Mouse (Mus musculus): ENCODE data around the gene Zfyve9.
A peak's percentile ranks its signal among the peaks of the same experiment; 100 is the strongest.
"Not testable (repeated sequence)": the region's sequence is repeated elsewhere in the genome, so short reads cannot be mapped to it uniquely, and the experiment has no call there.

Gene Zfyve9

DNA sequence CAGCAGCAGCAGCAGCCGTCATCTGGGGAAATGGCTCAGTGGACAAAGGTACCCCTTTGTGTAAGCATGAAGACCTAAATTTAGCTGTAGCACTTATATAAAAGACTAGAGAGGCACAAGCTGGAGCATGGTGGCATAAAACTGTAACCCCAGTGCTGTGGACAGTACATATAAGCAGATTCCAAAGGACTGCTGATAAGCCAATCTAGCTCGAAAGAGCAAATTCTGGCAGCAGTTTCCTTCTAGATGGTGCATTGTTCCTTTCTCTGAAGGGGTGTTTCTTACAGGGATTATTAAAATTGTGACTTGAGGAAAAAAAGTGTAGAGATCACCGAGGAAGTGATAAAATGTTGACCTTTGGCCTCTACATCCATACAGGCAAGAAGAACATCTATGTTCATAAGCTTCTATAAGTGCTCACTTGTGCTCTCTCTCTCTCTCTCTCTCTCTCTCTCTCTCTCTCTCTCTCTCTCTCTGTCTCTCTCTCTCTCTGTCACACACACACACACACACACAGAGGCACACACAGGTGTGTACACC, 59.3 kb downstream of the Zfyve9 start:
- no peak for DNase-seq (ENCODE audit: low read depth)

DNA sequence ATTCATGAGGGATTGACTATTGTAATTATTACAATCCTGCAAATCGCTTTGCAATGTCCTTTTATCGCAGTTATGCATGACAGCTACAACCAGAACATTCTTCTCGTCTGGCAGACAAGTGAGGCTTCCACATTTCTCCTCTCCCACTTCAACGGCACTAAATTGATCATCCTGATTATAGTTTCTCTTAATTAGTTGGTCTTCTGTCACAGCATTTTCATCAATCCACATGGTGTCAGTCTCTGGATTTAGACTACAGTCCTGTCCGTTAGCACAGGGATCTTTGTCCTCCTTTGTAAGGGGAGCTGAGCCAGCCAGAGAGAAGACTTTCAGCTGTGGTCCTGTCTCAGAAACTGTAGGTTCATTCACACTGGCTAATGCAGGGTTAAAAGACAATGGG, 61.2 kb downstream of the Zfyve9 start, which contains the start of gene 3110021N24Rik:
Gene 3110021N24Rik, plus strand, starts transcription at position 301 of the 400 bp plus-strand sequence.
- DNase-seq (ENCODE audit: low read depth) = no peak

DNA sequence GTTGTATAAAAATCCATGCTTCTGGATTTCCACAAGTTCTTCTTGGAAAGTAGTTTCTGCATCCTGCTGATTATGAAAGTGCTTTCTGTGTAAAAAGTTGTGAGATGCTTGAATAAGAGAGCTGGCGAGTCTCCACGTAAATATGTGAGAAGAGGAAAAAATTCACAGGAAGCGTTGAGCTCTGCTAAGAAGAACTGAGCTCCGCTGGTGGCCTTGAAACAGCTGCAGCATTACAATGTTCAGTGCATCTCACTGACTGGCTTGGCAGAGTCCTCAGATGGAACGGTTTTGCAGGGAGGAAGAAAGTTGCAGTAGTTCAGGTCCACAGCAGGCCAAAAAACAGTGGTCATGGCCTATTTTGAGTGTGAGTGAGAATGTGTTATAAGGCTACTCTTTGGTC, 72.4 kb downstream of the Zfyve9 start:
- no peak for DNase-seq (ENCODE audit: low read depth)

DNA sequence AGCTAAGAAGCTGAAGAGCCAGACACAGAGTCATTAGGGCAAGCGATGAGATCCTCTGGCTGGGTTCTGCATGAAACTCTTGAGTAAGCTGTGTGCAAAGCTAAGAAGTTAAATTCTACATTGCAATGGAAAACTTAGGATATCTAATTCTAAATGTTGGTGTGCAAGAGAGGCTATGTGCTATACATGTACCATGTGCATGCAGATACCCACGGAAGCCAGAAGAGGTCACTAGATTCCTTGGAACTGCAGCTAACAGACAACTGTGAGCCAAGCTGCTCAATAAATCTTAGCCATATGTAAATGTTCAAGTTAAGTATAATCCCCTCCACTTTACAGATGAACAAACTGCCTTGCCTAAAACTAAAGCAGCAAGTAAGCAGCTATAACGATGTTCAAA, 83.7 kb downstream of the Zfyve9 start:
- DNase-seq (ENCODE audit: low read depth) = peak; percentile 70

DNA sequence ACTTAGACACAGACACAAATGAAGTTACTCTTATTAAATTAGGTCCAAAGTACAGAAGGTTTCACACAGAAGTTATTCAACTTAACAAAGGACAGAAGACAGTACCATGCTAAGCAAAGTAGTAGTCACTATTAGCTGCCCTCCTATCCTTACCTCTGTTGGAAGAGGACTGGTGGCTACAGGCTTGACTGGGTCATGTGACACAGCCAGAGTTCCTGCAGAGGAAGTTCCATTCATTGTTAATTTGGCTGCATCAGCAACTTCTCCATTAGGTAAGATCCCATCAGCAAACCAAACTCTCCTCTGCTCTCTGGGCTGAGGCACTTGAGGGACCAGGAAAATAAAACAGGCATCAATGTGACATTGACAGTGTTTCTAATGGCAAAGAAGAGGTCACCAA, 89.1 kb downstream of the Zfyve9 start:
- peak; percentile 9 for DNase-seq (ENCODE audit: low read depth)

DNA sequence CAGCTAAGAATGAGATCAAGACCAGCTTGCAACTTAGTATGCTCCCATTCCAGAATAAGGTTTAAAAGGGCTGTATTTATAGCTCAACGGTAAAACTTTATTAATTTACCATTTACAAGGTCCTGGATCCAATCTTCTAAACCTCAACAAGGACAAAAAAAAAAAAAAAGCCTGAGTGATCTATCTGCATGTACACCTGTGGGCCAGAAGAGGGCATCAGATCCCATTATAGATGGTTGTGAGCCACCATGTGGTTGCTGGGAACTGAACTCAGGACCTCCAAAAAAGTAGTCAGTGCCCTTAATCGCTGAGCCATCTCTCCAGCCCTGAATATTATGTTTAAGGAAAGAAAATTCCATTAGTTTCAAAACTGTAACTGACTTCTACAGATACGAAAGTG, 90.1 kb downstream of the Zfyve9 start:
- DNase-seq (ENCODE audit: low read depth) = peak; percentile 25

DNA sequence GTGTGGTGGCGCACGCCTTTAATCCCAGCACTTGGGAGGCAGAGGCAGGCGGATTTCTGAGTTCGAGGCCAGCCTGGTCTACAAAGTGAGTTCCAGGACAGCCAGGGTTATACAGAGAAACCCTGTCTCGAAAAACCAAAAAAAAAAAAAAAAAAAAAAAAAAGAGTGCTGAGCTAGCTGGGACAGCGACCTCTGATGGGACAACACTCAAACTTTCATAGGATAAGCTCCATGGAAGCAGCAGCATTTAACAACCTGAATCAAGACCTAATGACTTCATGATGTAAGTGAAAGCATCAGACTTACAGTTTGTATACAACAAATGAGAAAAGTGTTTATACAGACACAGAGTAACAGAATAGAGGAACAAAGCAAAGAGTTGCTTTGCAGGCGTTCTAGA, 93.5 kb downstream of the Zfyve9 start:
- DNase-seq (ENCODE audit: low read depth) = not testable (repeated sequence)

DNA sequence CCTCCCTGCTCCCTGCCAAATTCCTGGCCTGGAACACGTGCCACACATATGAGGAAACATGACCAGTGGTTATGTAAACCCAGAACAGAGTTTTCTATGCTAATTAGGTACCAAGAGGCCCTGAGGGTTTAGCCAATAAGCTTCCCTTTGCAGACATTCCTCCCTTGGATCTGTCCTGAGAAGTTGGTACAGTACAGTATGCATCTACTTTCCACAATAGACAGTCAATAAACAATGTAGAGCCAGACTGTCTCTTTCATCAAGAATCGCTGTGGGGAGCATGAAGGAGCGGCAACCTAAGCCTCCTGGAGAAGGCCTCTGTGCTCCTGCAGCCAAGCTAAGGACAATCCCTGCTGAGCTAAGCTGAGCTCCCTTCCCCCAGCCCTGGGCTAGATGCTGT, 94.4 kb downstream of the Zfyve9 start:
- DNase-seq (ENCODE audit: low read depth) = no peak

DNA sequence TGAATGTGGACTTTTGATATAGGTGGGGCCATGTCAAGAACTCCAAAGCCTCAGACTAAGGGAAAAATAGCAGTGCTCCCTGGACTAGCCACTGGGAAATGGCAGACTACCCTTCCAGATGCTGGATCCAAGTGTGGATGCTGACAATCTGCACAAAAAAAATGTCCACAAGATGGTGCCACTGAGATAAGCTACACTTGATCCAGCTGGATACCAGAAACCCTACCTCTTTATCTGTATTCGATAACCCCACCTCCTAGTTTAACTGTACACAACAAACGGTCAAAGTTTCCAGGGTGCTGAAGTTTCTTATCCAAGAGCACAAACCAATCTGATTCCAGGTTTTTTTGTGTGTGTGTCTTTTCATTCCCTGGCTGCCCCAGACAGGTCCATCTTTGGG, 116.2 kb downstream of the Zfyve9 start:
- DNase-seq (ENCODE audit: low read depth) = peak; percentile 57

DNA sequence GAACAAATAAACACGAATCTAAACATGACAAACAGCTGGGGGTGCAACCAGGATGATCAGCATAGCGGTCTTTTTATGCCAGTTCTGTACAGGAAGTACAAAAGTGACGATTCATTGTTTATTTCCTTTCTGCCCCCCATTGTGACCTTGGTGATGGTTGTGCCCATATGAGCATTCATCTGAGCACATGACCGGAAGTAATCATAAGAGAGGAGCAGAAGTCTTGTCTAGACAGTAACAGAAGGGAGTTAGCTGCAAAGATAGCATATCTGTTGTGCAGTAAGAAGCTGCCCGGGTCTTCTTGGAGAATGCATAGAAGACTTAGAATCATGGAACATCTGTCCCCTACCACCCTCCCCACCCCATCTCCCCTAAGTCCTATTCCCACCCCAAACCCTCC, 141.8 kb downstream of the Zfyve9 start:
- DNase-seq (ENCODE audit: low read depth) = peak; percentile 86

DNA sequence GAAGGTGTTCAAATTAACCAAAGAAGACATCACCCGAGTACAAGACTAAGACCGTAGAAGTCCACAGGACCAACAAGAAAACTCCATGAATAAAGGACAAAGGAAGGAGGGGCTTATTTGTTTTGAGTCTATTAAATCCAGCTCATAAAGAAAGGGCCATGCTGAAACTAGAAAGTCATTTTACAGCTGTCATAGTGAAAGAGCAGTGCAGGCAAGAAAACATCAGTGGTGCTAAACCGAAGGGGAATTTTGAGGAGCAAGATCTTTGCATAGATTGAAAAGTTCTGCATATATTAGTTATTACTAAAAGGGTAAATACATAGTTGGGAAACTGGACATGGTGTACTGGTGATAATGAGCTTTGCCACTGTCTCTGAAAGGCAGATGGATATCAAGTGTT, 142.9 kb downstream of the Zfyve9 start:
- no peak for DNase-seq (ENCODE audit: low read depth)

DNA sequence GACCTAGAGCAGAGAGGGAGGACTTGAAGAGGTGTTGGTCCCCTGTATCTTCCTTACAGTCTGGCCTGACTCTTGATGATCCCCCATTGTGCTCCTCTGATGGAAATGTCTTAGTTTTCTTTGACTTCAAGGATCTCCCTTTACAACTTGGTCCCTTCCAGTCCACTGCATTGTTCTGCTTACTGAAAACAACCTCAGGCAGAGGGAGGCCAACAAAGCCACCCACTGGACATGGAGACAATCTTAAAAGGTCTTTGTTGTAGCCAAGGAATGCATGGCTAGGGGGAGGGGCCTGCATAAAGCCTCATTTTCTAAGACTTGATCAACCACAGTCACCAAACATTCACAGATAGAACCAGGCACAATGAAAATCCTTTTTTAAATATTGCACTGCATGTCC, 145.5 kb downstream of the Zfyve9 start:
- no peak for DNase-seq (ENCODE audit: low read depth)

DNA sequence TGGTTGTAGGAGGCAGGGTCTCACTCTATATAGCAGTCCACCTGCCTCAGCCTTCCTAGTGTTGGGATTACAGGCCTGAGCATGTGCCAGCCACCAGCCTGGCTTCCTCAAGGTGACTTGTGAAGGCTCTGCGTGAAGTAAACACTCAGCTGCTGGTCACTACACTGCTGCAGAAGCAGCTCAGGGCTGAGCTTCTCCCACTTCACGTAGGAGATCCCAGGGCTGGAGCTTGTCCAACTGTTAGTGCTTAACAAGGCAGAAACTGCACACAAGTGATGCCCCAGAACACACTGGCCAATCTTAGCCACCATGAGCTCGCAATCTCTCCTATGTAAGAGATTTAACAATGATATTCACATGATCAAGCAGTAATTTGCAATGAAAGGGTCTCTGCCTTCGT, 145.9 kb downstream of the Zfyve9 start:
- no peak for DNase-seq (ENCODE audit: low read depth)

DNA sequence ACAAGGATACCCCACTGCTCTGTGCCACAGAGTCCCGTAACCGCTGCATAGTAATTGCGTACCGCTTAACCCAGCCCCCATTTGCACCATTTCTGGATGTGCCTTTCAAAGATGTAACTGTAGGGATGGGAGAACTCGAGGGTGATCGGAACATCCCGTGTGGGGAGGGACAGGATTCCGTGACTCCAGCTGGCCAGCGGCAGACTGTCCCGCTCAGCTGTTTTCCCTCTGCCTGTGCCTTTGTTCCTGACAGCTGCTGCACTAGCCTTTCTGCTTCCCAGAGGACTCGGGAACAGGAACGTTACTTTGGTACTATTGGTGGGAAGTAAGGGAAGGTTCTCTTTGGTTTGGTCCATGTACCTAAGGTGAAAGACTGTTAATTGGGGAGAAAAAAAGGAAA, 146.9 kb downstream of the Zfyve9 start:
- no peak for DNase-seq (ENCODE audit: low read depth)

DNA sequence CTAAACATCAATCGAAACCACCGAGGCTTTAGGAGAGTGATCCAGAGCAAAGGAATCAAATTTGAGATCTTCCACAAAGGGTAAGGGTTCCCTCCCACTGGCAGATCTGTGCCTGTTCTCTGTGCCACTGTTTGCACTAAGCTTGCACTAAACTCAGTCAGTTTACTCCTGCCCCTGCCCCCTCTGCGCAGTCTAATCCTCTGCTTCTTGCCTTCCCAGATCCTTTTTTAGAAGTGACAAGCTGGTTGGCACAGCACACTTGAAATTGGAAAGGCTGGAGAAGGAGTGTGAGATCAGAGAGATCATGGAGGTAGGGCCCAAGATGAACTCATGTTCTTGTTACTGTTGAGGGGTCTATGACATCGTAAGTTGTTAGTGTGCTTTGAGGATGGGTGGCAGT, 149.0 kb downstream of the Zfyve9 start:
- DNase-seq (ENCODE audit: low read depth) = no peak

DNA sequence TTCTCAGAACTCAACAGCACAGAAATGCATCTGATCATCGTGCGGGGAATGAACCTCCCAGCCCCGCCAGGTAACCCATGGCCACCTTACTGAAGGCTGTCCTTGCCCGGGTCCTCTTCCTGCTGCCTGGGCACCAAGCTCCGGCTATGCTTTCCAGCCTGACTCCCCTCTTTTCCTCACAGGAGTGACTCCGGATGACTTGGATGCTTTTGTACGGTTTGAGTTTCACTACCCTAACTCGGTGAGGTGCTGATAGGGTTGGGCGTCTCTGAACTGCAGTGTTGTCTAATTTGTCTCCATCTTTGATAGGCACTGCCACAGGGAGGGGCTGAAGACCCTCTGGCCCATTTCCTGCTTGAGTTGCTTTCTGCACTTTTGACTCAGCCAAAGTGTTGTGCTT, 150.5 kb downstream of the Zfyve9 start:
- DNase-seq (ENCODE audit: low read depth) = no peak

DNA sequence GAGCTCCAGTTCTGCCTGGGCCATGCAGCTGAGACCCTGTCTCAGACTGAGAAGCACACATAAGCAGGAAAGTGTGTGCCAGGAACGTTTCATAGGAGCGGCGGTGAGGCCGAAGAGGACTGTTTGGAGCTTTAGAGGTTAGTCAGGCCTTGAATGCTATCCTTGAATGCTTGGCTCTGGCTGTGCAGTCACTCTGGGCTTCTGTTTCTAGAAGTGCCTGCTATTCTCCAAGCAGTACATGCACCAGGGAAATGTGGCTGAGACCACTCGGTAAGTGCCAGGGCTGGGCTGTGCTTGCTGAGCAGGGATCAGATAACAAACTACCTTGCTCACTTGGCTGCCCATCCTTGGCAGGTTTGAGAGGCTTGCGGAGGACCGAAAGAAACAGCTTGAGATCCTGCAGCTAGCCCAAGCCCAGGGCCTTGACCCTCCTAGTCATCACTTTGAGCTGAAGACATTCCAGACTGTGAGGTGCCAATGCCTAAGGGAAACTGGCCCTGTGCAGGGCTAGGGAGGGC, 151.2 kb downstream of the Zfyve9 start:
- DNase-seq (ENCODE audit: low read depth) = no peak

DNA sequence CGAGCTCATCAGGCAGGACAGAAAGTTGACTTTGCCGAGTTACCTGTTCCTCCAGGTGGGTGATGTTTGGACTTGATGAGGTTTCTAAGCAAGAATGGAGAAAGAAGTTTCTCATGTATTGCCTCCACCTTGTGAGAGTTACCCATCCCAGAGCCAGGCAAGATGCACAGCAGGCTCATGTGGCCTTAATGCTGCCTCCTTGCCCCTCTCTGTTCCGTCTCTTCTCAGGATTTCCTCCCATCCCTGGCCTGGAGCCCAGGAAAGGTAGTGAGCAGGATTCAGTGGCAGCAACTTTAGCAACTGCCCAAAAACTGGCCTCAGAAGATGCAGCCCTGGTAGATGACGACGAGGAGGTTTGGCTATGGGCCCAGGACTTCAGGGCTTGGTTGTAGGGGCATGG, 153.5 kb downstream of the Zfyve9 start:
- no peak for DNase-seq (ENCODE audit: low read depth)

DNA sequence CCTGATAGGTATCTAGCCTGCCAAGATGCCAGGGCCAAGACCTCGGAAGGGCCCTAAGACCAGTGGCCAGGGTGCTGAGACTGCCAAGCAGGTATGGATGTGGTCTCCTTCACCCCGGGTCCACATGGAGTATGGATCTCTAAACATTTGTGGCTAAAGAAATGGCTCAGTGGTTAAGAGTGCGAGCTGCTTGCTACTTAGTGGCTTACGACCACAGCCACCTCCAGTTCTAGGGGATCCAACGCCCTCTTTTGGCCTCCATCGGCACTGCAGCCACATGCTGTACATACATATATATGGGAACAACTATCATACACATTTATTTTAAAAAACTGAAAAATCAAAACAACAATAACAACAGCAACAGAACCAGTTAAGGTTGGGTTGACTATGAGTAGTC, 159.1 kb downstream of the Zfyve9 start:
- DNase-seq (ENCODE audit: low read depth) = peak; percentile 48

DNA sequence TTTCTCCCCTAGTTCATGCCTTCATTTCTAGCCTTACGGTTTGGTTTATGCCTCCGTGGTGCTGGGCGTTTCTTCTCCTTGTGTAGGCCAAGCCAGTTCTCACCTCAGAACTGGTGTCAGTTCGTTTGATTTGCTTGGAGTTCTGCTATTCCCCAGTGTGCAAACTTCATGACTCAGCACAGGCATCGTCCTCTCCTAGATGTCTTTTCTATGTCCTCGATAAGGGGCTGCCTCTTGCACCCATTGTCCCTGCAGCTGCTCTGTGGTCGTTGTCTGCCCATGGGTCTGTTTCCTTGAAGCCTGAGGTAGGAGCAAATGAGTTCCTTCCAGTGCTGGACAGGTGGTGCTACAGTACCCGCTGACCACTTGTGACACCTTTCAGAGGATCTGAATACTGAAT, 160.1 kb downstream of the Zfyve9 start:
- no peak for DNase-seq (ENCODE audit: low read depth)

DNA sequence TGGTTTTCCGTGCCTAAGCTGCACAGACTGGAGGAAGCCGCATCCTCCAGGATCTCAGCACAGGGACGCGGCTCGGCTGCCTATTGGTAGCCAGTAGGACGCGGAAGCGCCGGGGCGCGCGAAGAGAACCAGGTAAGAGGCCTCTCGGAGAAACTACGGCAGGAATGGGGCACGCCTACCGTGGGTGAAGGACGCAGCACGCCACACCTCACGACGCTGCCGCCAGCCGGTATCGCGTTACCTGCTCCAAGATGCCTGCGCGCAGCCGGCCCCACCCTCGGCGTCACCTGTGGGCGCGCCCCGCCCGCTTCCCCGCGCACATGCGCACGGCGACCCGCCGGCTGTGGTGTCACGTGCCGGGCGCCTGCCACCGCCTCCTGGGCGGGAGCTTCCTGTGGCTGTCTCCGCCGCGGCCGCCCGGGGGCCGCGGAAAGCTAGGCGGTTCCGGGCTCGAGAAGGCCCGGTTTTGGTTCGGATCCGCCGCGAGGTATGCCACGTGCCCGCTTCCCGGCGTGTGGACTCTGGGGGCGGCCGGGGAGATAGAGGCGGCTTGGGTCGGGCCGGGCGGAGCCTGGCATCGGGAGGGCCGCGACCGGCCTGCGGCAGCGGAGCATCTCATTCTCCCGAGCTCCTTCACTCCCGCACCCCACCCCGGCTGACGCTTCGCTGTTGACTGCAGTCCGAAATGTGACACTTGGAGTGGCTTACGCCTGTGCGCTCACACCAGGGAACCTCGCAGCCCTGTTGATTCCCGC, 160.8 kb downstream of the Zfyve9 start, which contains the start of gene Cc2d1b:
Gene Cc2d1b, plus strand, starts transcription at position 354 of the 755 bp plus-strand sequence.
- peak; percentile 90 for DNase-seq (ENCODE audit: low read depth)

DNA sequence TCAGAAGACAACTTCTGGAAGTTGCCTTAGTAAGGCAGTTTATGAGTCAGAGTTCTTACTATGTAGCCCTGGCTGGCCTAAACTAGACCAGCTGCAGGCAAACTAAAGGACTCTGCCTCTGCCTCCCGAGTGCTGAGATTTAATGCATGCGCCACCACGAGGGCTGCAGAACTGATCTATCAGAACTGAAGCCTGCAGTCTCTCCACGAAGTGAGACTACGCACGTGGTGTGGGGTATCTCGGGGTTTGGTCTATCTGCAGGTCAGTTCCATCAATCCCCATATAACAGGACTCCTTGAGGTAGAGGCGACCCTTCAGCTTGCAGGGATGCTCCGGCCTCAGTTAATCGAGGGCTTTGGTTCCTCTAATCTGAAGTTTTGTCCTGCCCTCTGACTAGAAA, 161.4 kb downstream of the Zfyve9 start:
- DNase-seq (ENCODE audit: low read depth) = peak; percentile 57

DNA sequence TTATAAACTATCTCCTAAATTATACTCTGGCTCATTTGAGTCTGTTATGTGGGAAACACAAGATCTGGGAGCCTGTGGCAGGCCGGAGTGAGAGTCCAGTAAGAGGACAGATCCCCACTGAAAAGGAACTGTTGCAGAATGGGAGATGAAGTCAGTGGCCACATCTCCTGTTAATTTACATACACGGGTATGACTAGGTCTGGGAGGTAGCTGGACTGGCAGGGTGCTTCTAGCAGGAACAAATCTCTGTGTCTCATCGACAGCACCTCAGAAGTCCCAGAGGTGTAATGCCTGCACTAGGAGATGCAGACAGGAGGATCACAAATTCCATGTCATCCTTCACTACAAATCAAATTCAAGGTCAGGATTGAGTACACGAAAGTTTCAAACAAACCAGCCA, 162.0 kb downstream of the Zfyve9 start:
- no peak for DNase-seq (ENCODE audit: low read depth)

DNA sequence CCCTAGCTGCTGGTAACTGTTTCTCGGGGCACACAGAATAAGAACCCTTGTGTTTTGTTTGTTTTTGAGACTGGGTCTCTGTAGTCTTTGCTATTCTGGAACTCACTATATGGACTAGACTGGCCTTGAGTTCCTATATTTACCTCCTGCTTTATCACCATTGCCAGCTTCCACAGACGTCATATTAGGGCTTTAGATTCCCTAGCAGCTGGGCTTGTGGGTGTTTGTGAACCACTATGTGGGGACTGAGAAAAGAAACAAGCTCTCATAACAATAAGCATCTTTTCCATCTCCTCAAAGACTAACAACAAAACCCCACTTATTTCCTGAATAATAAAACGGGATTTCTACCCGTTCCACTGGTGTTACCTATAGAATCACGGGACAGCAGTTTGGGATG, 169.7 kb downstream of the Zfyve9 start:
- DNase-seq (ENCODE audit: low read depth) = no peak

All from 416B (cell line).